8 mouse cellular contexts compared by ENCODE assay signal in the genomic region with DNA sequence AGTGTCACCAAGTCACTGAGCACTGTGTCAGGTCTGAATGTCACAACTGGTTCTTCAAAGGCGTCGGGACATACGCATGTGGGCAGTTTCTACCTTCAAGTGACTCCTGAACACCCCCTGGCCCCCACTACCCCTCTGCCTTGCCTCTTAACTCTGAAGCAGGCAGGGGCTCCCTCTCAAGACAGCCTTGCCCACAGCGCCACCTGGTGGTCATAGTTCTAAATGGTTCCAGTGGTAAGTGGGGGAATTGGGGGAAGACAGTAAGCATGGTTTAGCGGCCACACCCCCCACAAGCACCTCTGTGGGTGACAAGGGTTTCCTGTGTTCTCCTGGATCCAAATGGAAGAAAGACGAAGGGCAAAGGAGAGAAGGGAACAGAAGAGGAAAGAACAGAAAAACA.
DNase-seq lines count a peak whose midpoint lies in the region; ATAC-seq and TF ChIP-seq lines count a peak whose summit lies in the region.

No protein-coding gene starts in this region.

- peaks cover 28% of the 10 kb centered on the region for H3K36me3 ChIP-seq in forebrain, embryonic 13.5 days (ENCODE audit: poor library complexity, severe bottlenecking)
- peaks cover 11% of the 10 kb centered on the region; the same call in 1 of the 2 replicates for H3K36me3 ChIP-seq in liver, postnatal 0 days (replicated peaks; ENCODE audit: insufficient read depth, low read length)
- H3K36me3 ChIP-seq in neural tube, embryonic 14.5 days (ENCODE audit: control insufficient read depth, insufficient read depth, low read length) = peaks cover 9% of the 10 kb centered on the region; the same call in 1 of the 2 replicates

- TF ChIP-seq EP300 in liver, postnatal 0 days (IDR thresholded peaks at IDR 0.05; ENCODE audit: low read depth) = no peak

- H3K4me3 ChIP-seq in forebrain, embryonic 13.5 days = no peak overlapping the region
- peak overlapping the region; percentile 37; the same call in 1 of the 2 replicates for H3K4me3 ChIP-seq in liver, postnatal 0 days (ENCODE audit: low read depth, low read length)
- no peak overlapping the region for H3K4me3 ChIP-seq in neural tube, embryonic 14.5 days (ENCODE audit: low read depth, low read length)

- peaks cover 14% of the 10 kb centered on the region for H3K4me1 ChIP-seq in forebrain, embryonic 13.5 days
- H3K4me1 ChIP-seq in liver, postnatal 0 days (ENCODE audit: insufficient read depth) = peaks cover 6% of the 10 kb centered on the region; the same call in 1 of the 2 replicates
- peaks cover 6% of the 10 kb centered on the region for H3K4me1 ChIP-seq in neural tube, embryonic 14.5 days (ENCODE audit: control insufficient read depth, insufficient read depth, low read length)

- H3K27ac ChIP-seq in forebrain, embryonic 13.5 days = no peak overlapping the region
- no peak overlapping the region for H3K27ac ChIP-seq in liver, postnatal 0 days (ENCODE audit: low read depth)
- no peak overlapping the region for H3K27ac ChIP-seq in neural tube, embryonic 14.5 days (ENCODE audit: low read depth, low read length)

- H3K9ac ChIP-seq in forebrain, embryonic 13.5 days = no peak overlapping the region
- no peak overlapping the region for H3K9ac ChIP-seq in liver, postnatal 0 days (replicated peaks)
- H3K9ac ChIP-seq in neural tube, embryonic 14.5 days (replicated peaks; ENCODE audit: low read depth, low read length) = no peak overlapping the region

- 5% methylated on average over 6 of the region's 6 CpGs for WGBS in forebrain, embryonic 13.5 days
- 12% methylated on average over 6 of the region's 6 CpGs for WGBS in liver, postnatal 0 days (ENCODE audit: insufficient replicate concordance)
- WGBS in neural tube, embryonic 14.5 days = 16% methylated on average over 6 of the region's 6 CpGs

- no peak overlapping the region for H3K4me2 ChIP-seq in forebrain, embryonic 13.5 days
- peak overlapping the region; percentile 70 for H3K4me2 ChIP-seq in liver, postnatal 0 days (ENCODE audit: low read depth, low read length)
- H3K4me2 ChIP-seq in neural tube, embryonic 14.5 days (ENCODE audit: low read depth, low read length) = no peak overlapping the region

- DNase-seq in CD8-positive naive resting alpha-beta T cell, adult 2 months (ENCODE audit: low read depth in 2 of 2, low spot score in 2 of 2) = peak; percentile 78 to 86
- peak; percentile 87 for DNase-seq in c-Kit-positive CD71-negative TER-119-negative erythroid progenitor cells, embryonic 14.5 days (ENCODE audit: low read depth)
- peak; percentile 90 to 95 for DNase-seq in heart, postnatal 10 days
- DNase-seq in kidney, postnatal 4 days = peak; percentile 94 to 95
- DNase-seq in liver, postnatal 0 days = peak; percentile 90
- peak; percentile 50 for DNase-seq in telencephalon, adult 2 months (ENCODE audit: low read depth, low spot score)

- ATAC-seq in forebrain, embryonic 13.5 days = peak; percentile 61
- ATAC-seq in liver, postnatal 0 days = peak; percentile 26; the same call in 1 of the 2 replicates
- ATAC-seq in neural tube, embryonic 14.5 days (ENCODE audit: low read depth) = peak; percentile 59

- peak; percentile 97 for TF ChIP-seq CTCF in liver, postnatal 0 days (IDR thresholded peaks at IDR 0.05; ENCODE audit: low read depth)

- no peaks in the 10 kb centered on the region for H3K9me3 ChIP-seq in forebrain, embryonic 13.5 days (replicated peaks)
- no peaks in the 10 kb centered on the region for H3K9me3 ChIP-seq in liver, postnatal 0 days (ENCODE audit: low read length)
- no peaks in the 10 kb centered on the region for H3K9me3 ChIP-seq in neural tube, embryonic 14.5 days (ENCODE audit: control insufficient read depth, low read length)

- intact Hi-C loops in heart, postnatal 10 days (cut with DNase I) = loop anchor here (1.0 to 10.0 kb wide), 8 partner anchors 123 to 779 kb away; a partner anchor contains a TSS

- H3K27me3 ChIP-seq in forebrain, embryonic 13.5 days = peaks cover 10% of the 10 kb centered on the region; the same call in 1 of the 2 replicates
- no peaks in the 10 kb centered on the region for H3K27me3 ChIP-seq in liver, postnatal 0 days (ENCODE audit: insufficient read depth, low read length)
- H3K27me3 ChIP-seq in neural tube, embryonic 14.5 days (ENCODE audit: control insufficient read depth, insufficient read depth, low read length) = no peaks in the 10 kb centered on the region
